Mouse (Mus musculus): ENCODE results near the gene Map1lc3a.

GRCm38 (mm10) chr2:155240915-155241314, 35.2 kb upstream of the Map1lc3a start:
- TF ChIP-seq CTCF (IDR thresholded peaks at IDR 0.05; ENCODE audit: low read depth) (peak; percentile 64), EP300 (IDR thresholded peaks at IDR 0.05; ENCODE audit: low read depth) (no peak)

Data from liver, postnatal 0 days (tissue).